Mouse (Mus musculus) liver, embryonic 12.5 days (tissue): ENCODE measurements around the gene Mttp. TPM values are rescaled to one million over a fixed set of nuclear protein-coding genes. Genes with fewer than 3 reads are reported as not detected.

Source experiments
- ATAC-seq: fragments of 200-750 bp; cut with Nextera tagmentation; 2 replicates; pipeline ENCODE4 v1.8.0; 2017; ENCODE audit warnings: moderate number of reproducible peaks, mild to moderate bottlenecking, moderate library complexity
- H3K27ac ChIP-seq: fragments of 300-500 bp; sonication (generic); 2 replicates; pipeline ENCODE4 v1.5.1; 2016; ENCODE audit warnings: mild to moderate bottlenecking
- H3K27me3 ChIP-seq: fragments of 300-500 bp; sonication (generic); replicated peaks from 2 replicates; pipeline ENCODE4 v1.6.1; 2016; ENCODE audit warnings: mild to moderate bottlenecking, moderate library complexity
- H3K36me3 ChIP-seq: fragments of 300-500 bp; sonication (generic); 2 replicates; pipeline ENCODE4 v1.6.1; 2016; ENCODE audit warnings: mild to moderate bottlenecking, moderate library complexity
- H3K4me1 ChIP-seq: fragments of 300-500 bp; sonication (generic); 2 replicates; pipeline ENCODE4 v1.6.1; 2016
- H3K4me2 ChIP-seq: fragments of 300-500 bp; sonication (generic); 2 replicates; pipeline ENCODE4 v1.6.1; 2016; ENCODE audit warnings: mild to moderate bottlenecking, moderate library complexity
- H3K4me3 ChIP-seq: fragments of 300-500 bp; sonication (generic); 2 replicates; pipeline ENCODE4 v1.5.1; 2016; ENCODE audit warnings: mild to moderate bottlenecking, moderate library complexity
- H3K9ac ChIP-seq: fragments of 300-500 bp; sonication (generic); 2 replicates; pipeline ENCODE4 v1.6.1; 2016; ENCODE audit warnings: mild to moderate bottlenecking, moderate library complexity
- H3K9me3 ChIP-seq: fragments of 300-500 bp; sonication (generic); replicated peaks from 2 replicates; pipeline ENCODE4 v1.6.1; 2016; ENCODE audit warnings: mild to moderate bottlenecking, moderate library complexity
- WGBS: fragments of 180-500 bp; shearing (Covaris S2); methylation state at CpG from one replicate; pipeline ENCODE4 v1.1.7; 2016; ENCODE audit not compliant: insufficient replicate concordance; 5-methylcytosine and 5-hydroxymethylcytosine counted together
- polyA plus RNA-seq: library from polyadenylated mRNA; unstranded; fragments of >200 nt; fragmentation: Nextera tagmentation; extraction: Ambion mirVana; gene quantifications from 2 replicates; pipeline ENCODE4 v1.2.1, GENCODE M21; 2016

Gene Mttp
- polyA plus RNA-seq, result 36.3 and 37.0 TPM in 2 replicates

- H3K4me3 ChIP-seq, result peak within 1 kb of the TSS; percentile 77
- ATAC-seq, result peak; percentile 47
- 2% methylated on average over 8 of the region's 8 CpGs for WGBS
Observed at GRCm38 (mm10) chr3:138144642-138145171, at the start of gene Mttp. TSS of gene Mttp (minus strand) at chr3:138144968.

GRCm38 (mm10) chr3:138193683-138194302, 49.0 kb upstream of the Mttp start, which contains the start of gene 4930579F01Rik:
TSS of gene 4930579F01Rik (minus strand) at chr3:138193825.
- no peaks in the 10 kb centered on the region for H3K4me1 ChIP-seq
- H3K27ac ChIP-seq, result no peak within 1 kb of the TSS
- no peaks in the 10 kb centered on the region for H3K9me3 ChIP-seq
- no peak within 1 kb of the TSS for H3K4me2 ChIP-seq
- no peaks in the 10 kb centered on the region for H3K36me3 ChIP-seq
- 61% methylated on average over 15 of the region's 15 CpGs for WGBS
- ATAC-seq, result no peak
- no peaks in the 10 kb centered on the region for H3K27me3 ChIP-seq
- no peak within 1 kb of the TSS for H3K4me3 ChIP-seq
- no peak within 1 kb of the TSS for H3K9ac ChIP-seq

More at GRCm38 (mm10) chr3:138144642-138145171, at the start of gene Mttp:
- Histone ChIP-seq H3K4me2 (peak within 1 kb of the TSS; percentile 83), H3K27ac (peak within 1 kb of the TSS; percentile 98), H3K36me3 (peaks cover 18% of the 10 kb centered on the region), H3K4me1 (peaks cover 4% of the 10 kb centered on the region), H3K9ac (peak within 1 kb of the TSS; percentile 82), H3K27me3 (no peaks in the 10 kb centered on the region), H3K9me3 (no peaks in the 10 kb centered on the region)

- no peak overlapping the region for H3K4me3 ChIP-seq
- no peak overlapping the region for H3K27ac ChIP-seq
- no peaks in the 10 kb centered on the region for H3K9me3 ChIP-seq
- H3K4me2 ChIP-seq, result no peak overlapping the region
- H3K4me1 ChIP-seq, result no peaks in the 10 kb centered on the region
- H3K9ac ChIP-seq, result no peak overlapping the region
- 66% methylated on average over 7 of the region's 7 CpGs for WGBS
- ATAC-seq, result no peak
- no peaks in the 10 kb centered on the region for H3K36me3 ChIP-seq
- H3K27me3 ChIP-seq, result no peaks in the 10 kb centered on the region
Observed at GRCm38 (mm10) chr3:138192260-138192659, 47.5 kb upstream of the Mttp start.

GRCm38 (mm10) chr3:138185995-138186930, 41.5 kb upstream of the Mttp start:
- 80% methylated on average over 26 of the region's 26 CpGs for WGBS
- no peaks in the 10 kb centered on the region for H3K4me1 ChIP-seq

GRCm38 (mm10) chr3:138185290-138185689, 40.5 kb upstream of the Mttp start:
- ATAC-seq, result no peak
- 66% methylated on average over 4 of the region's 4 CpGs for WGBS
- H3K9ac ChIP-seq, result no peak overlapping the region
- no peaks in the 10 kb centered on the region for H3K9me3 ChIP-seq
- H3K36me3 ChIP-seq, result no peaks in the 10 kb centered on the region
- no peaks in the 10 kb centered on the region for H3K4me1 ChIP-seq
- no peaks in the 10 kb centered on the region for H3K27me3 ChIP-seq
- H3K4me3 ChIP-seq, result no peak overlapping the region
- H3K27ac ChIP-seq, result no peak overlapping the region
- no peak overlapping the region for H3K4me2 ChIP-seq

More at GRCm38 (mm10) chr3:138185995-138186930, 41.5 kb upstream of the Mttp start:
- no peaks in the 10 kb centered on the region for H3K9me3 ChIP-seq
- H3K36me3 ChIP-seq, result no peaks in the 10 kb centered on the region
- ATAC-seq, result no peak
- no peak overlapping the region for H3K4me2 ChIP-seq
- H3K27ac ChIP-seq, result no peak overlapping the region
- no peak overlapping the region for H3K4me3 ChIP-seq
- H3K9ac ChIP-seq, result no peak overlapping the region
- H3K27me3 ChIP-seq, result no peaks in the 10 kb centered on the region

- ATAC-seq, result no peak
- Histone ChIP-seq H3K4me1 (no peaks in the 10 kb centered on the region), H3K4me3 (no peak overlapping the region), H3K9me3 (no peaks in the 10 kb centered on the region), H3K4me2 (no peak overlapping the region), H3K27ac (no peak overlapping the region), H3K9ac (no peak overlapping the region), H3K27me3 (no peaks in the 10 kb centered on the region), H3K36me3 (no peaks in the 10 kb centered on the region)
- 72% methylated on average over 7 of the region's 7 CpGs for WGBS
Observed at GRCm38 (mm10) chr3:138183371-138183770, 38.6 kb upstream of the Mttp start.

GRCm38 (mm10) chr3:138182019-138182418, 37.3 kb upstream of the Mttp start:
- no peak for ATAC-seq
- Histone ChIP-seq H3K4me3 (no peak overlapping the region), H3K27me3 (no peaks in the 10 kb centered on the region), H3K4me2 (no peak overlapping the region), H3K9ac (no peak overlapping the region), H3K36me3 (no peaks in the 10 kb centered on the region), H3K9me3 (no peaks in the 10 kb centered on the region), H3K4me1 (no peaks in the 10 kb centered on the region), H3K27ac (no peak overlapping the region)
- 64% methylated on average over 2 of the region's 2 CpGs for WGBS

GRCm38 (mm10) chr3:138175551-138175950, 30.8 kb upstream of the Mttp start:
- no peak for ATAC-seq
- Histone ChIP-seq H3K4me2 (no peak overlapping the region), H3K36me3 (no peaks in the 10 kb centered on the region), H3K27ac (no peak overlapping the region), H3K4me3 (no peak overlapping the region), H3K9me3 (no peaks in the 10 kb centered on the region), H3K9ac (no peak overlapping the region), H3K27me3 (no peaks in the 10 kb centered on the region), H3K4me1 (no peaks in the 10 kb centered on the region)
- 80% methylated on average over 6 of the region's 6 CpGs for WGBS

GRCm38 (mm10) chr3:138173291-138173690, 28.5 kb upstream of the Mttp start:
- WGBS, result 67% methylated on average over 10 of the region's 10 CpGs
- Histone ChIP-seq H3K4me1 (no peaks in the 10 kb centered on the region), H3K27me3 (no peaks in the 10 kb centered on the region)

GRCm38 (mm10) chr3:138162553-138163183, 17.9 kb upstream of the Mttp start:
- Histone ChIP-seq H3K9me3 (no peaks in the 10 kb centered on the region), H3K4me1 (no peaks in the 10 kb centered on the region), H3K4me3 (no peak overlapping the region), H3K27ac (no peak overlapping the region), H3K4me2 (no peak overlapping the region), H3K9ac (no peak overlapping the region), H3K27me3 (no peaks in the 10 kb centered on the region), H3K36me3 (0 out of 2 replicates have a peak, but pooled peaks cover 2% of the 10 kb centered on the region)
- WGBS, result 43% methylated on average over 4 of the region's 4 CpGs
- no peak for ATAC-seq

More at GRCm38 (mm10) chr3:138173291-138173690, 28.5 kb upstream of the Mttp start:
- Histone ChIP-seq H3K9me3 (no peaks in the 10 kb centered on the region), H3K27ac (no peak overlapping the region), H3K36me3 (no peaks in the 10 kb centered on the region), H3K4me2 (no peak overlapping the region), H3K9ac (no peak overlapping the region), H3K4me3 (no peak overlapping the region)
- no peak for ATAC-seq

GRCm38 (mm10) chr3:138161623-138162022, 16.9 kb upstream of the Mttp start:
- no peaks in the 10 kb centered on the region for H3K4me1 ChIP-seq
- no peak overlapping the region for H3K4me3 ChIP-seq
- WGBS, result 75% methylated on average over 10 of the region's 10 CpGs
- peaks cover 8% of the 10 kb centered on the region; the same call in 1 of the 2 replicates for H3K36me3 ChIP-seq
- no peak overlapping the region for H3K9ac ChIP-seq
- H3K27ac ChIP-seq, result no peak overlapping the region
- no peaks in the 10 kb centered on the region for H3K27me3 ChIP-seq
- no peak overlapping the region for H3K4me2 ChIP-seq
- H3K9me3 ChIP-seq, result no peaks in the 10 kb centered on the region
- no peak for ATAC-seq
